Comparison of ENCODE assay signal across 8 mouse cellular contexts in genomic region chr13:73159865-73160264, GRCm38 (mm10).
A peak's percentile ranks its signal among the peaks of the same experiment; 100 is the strongest.
DNase-seq lines count a peak whose midpoint lies in the region; ATAC-seq and TF ChIP-seq lines count a peak whose summit lies in the region.

No protein-coding gene starts in this region.

- H3K27me3 ChIP-seq in heart, embryonic 10.5 days (ENCODE audit: insufficient read depth, poor library complexity, severe bottlenecking), result 0 out of 2 replicates have a peak, but pooled peaks cover 19% of the 10 kb centered on the region
- H3K27me3 ChIP-seq in limb, embryonic 11.5 days (ENCODE audit: control insufficient read depth, insufficient read depth, low read length), result 0 out of 2 replicates have a peak, but pooled peaks cover 2% of the 10 kb centered on the region
- no peaks in the 10 kb centered on the region for H3K27me3 ChIP-seq in stomach, postnatal 0 days (ENCODE audit: control insufficient read depth, insufficient read depth, low read length)
- peaks cover 1% of the 10 kb centered on the region; the same call in 1 of the 2 replicates for H3K27me3 ChIP-seq in cerebellum, adult 2 months (ENCODE audit: control insufficient read depth, insufficient read depth, low read length)

- H3K9me3 ChIP-seq in heart, embryonic 10.5 days, result no peaks in the 10 kb centered on the region
- H3K9me3 ChIP-seq in limb, embryonic 11.5 days (ENCODE audit: control insufficient read depth, low read length), result no peaks in the 10 kb centered on the region
- no peaks in the 10 kb centered on the region for H3K9me3 ChIP-seq in stomach, postnatal 0 days (ENCODE audit: control insufficient read depth, low read length)

- no peak for DNase-seq in heart, embryonic 10.5 days (ENCODE audit: low spot score)
- no peak for DNase-seq in heart, postnatal 36 days
- peak; percentile 25 for DNase-seq in urinary bladder, adult 2 months (ENCODE audit: low spot score)
- no peak for DNase-seq in urinary bladder, adult 18-20 months (ENCODE audit: low spot score in 2 of 2)
- no peak for DNase-seq in limb, embryonic 11.5 days (ENCODE audit: low spot score)
- no peak for DNase-seq in stomach, postnatal 0 days (ENCODE audit: low spot score)
- DNase-seq in spleen, postnatal 4 days (ENCODE audit: low spot score in 2 of 2), result no peak
- DNase-seq in cerebellum, adult 2 months, result no peak

- H3K27ac ChIP-seq in heart, embryonic 10.5 days, result peak overlapping the region; percentile 23; the same call in 1 of the 2 replicates
- no peak overlapping the region for H3K27ac ChIP-seq in limb, embryonic 11.5 days (replicated peaks; ENCODE audit: low read depth, low read length)
- H3K27ac ChIP-seq in stomach, postnatal 0 days (replicated peaks), result no peak overlapping the region
- H3K27ac ChIP-seq in cerebellum, adult 2 months (ENCODE audit: insufficient read depth, low read length), result no peak overlapping the region

- 13% methylated on average over 9 of the region's 9 CpGs for WGBS in heart, embryonic 10.5 days
- 5% methylated on average over 9 of the region's 9 CpGs for WGBS in limb, embryonic 11.5 days
- 13% methylated on average over 9 of the region's 9 CpGs for WGBS in stomach, postnatal 0 days
- WGBS in cerebellum, adult 2 months, result 23% methylated on average over 9 of the region's 9 CpGs

- no peak for TF ChIP-seq EP300 in stomach, postnatal 0 days (optimal IDR thresholded peaks at IDR 0.05)

- H3K36me3 ChIP-seq in heart, embryonic 10.5 days, result no peaks in the 10 kb centered on the region
- no peaks in the 10 kb centered on the region for H3K36me3 ChIP-seq in limb, embryonic 11.5 days (ENCODE audit: control insufficient read depth, insufficient read depth, low read length)
- H3K36me3 ChIP-seq in stomach, postnatal 0 days (ENCODE audit: control insufficient read depth, insufficient read depth, low read length), result no peaks in the 10 kb centered on the region

- no peak; the same call in 1 of the 2 replicates for ATAC-seq in limb, embryonic 11.5 days (ENCODE audit: insufficient number of reproducible peaks, low FRiP score, low TSS enrichment, low read depth)
- no peak for ATAC-seq in stomach, postnatal 0 days (ENCODE audit: low FRiP score, low TSS enrichment)

- peak overlapping the region; percentile 1; the same call in 1 of the 2 replicates for H3K9ac ChIP-seq in limb, embryonic 11.5 days (ENCODE audit: low read length)
- H3K9ac ChIP-seq in stomach, postnatal 0 days (ENCODE audit: low read length), result peak overlapping the region; percentile 18; the same call in 1 of the 2 replicates

- peak overlapping the region; percentile 48 for H3K4me3 ChIP-seq in heart, embryonic 10.5 days
- no peak overlapping the region for H3K4me3 ChIP-seq in limb, embryonic 11.5 days (ENCODE audit: low read depth, low read length)
- peak overlapping the region; percentile 34 for H3K4me3 ChIP-seq in stomach, postnatal 0 days (ENCODE audit: low read depth, low read length)
- H3K4me3 ChIP-seq in cerebellum, adult 2 months (replicated peaks; ENCODE audit: insufficient read depth, low read depth, low read length), result no peak overlapping the region

- peak overlapping the region; percentile 41 for H3K4me2 ChIP-seq in limb, embryonic 11.5 days (ENCODE audit: low read depth, severe bottlenecking)
- H3K4me2 ChIP-seq in stomach, postnatal 0 days (replicated peaks; ENCODE audit: low read depth), result peak overlapping the region; percentile 57

- no peak for TF ChIP-seq CTCF in stomach, postnatal 0 days (IDR thresholded peaks at IDR 0.05; ENCODE audit: low read depth)
- no peak for TF ChIP-seq CTCF in cerebellum, adult 2 months (IDR thresholded peaks at IDR 0.05; ENCODE audit: borderline replicate concordance, insufficient read depth, low read depth, low read length)

- TF ChIP-seq POLR2A in cerebellum, adult 2 months (IDR thresholded peaks at IDR 0.05; ENCODE audit: borderline replicate concordance, insufficient read depth, low read length), result no peak

- H3K4me1 ChIP-seq in heart, embryonic 10.5 days, result peaks cover 12% of the 10 kb centered on the region; the same call in 1 of the 2 replicates
- H3K4me1 ChIP-seq in limb, embryonic 11.5 days (ENCODE audit: control insufficient read depth, insufficient read depth, low read length), result peaks cover 3% of the 10 kb centered on the region; the same call in 1 of the 2 replicates
- H3K4me1 ChIP-seq in stomach, postnatal 0 days (replicated peaks; ENCODE audit: control insufficient read depth, insufficient read depth), result no peaks in the 10 kb centered on the region
- H3K4me1 ChIP-seq in cerebellum, adult 2 months (ENCODE audit: control insufficient read depth, insufficient read depth, low read length), result peaks cover 5% of the 10 kb centered on the region; the same call in 1 of the 2 replicates

- intact Hi-C loops in heart, postnatal 36 days (cut with DNase I), result loop anchor here (1.0 to 5.0 kb wide), 4 partner anchors 101 to 247 kb away; partner anchors contain the start of gene Irx4

Comparison
In these comparisons a context has a peak if more than half of its experiments do, and no peak if none do; other contexts are left out.
1. H3K4me3 ChIP-seq: peak in heart, embryonic 10.5 days (single experiment) and stomach, postnatal 0 days (single experiment); none in limb, embryonic 11.5 days (single experiment) and cerebellum, adult 2 months (single experiment).